Mouse (Mus musculus) lung, postnatal 10 days (tissue): Measurements from ENCODE around the gene Dpm3.

Experiments used
- DNase-seq: peaks from one replicate; pipeline ENCODE4 v3.0.0; 2021

Gene Dpm3

DNA sequence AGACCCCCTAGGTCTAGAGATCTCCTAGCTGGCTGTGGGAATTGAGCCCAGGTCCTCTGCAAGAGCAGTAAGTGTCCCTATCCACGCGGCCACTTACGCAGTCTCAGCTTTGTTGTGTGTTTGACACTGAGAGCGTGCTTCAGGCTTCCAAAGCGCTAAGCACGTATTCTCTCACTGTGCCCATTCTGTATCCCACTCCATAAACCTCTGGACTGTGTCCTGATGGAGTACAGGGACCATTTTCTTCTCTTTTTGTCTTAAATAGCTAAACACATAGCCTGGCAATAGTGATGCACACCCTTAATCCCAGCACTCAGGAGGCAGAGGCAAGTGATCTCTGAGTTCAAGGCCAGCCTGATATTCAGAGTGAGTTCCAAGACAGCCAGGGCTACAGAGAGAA, 39.8 kb downstream of the Dpm3 start:
- no peak for DNase-seq

DNA sequence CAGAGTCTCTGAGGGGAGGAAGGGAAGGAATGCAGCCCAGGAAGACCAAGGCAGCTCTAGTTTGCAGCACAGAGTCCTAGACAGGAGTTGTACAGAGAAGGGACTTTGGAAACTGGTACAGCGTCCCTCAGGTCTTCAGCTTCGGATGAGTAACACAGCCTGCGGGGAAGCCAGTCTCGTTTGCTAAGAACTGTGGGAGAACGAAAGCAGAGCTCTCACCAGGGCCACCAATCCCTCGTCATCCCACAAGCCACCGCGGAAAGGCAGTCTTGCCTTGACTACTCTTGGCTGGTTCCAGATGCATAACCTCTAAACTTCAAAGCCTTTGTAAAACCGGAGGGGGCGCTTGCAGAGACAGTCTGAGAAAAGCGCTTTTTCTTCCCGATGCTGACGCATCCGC, 40.3 kb downstream of the Dpm3 start:
- peak; percentile 52 for DNase-seq

DNA sequence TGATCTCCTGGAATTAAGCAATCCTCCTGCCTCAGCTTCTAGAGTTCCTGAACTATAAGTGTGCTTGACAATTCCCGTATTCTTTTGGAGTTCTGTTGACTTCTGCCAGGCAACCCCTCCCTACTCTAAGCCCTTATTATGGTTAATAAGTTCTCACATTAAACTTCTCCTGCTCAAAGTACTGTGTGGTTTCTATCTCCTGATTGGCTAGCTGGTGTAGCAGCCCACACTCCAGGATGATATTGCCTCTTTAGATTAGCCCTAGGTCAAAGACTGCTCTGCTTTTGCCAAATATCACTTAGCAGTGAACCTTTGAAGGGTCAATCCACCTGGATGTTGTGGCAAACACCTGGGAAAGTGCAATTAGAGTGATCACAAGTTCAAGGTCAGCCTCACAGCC, 40.9 kb downstream of the Dpm3 start:
- no peak for DNase-seq

DNA sequence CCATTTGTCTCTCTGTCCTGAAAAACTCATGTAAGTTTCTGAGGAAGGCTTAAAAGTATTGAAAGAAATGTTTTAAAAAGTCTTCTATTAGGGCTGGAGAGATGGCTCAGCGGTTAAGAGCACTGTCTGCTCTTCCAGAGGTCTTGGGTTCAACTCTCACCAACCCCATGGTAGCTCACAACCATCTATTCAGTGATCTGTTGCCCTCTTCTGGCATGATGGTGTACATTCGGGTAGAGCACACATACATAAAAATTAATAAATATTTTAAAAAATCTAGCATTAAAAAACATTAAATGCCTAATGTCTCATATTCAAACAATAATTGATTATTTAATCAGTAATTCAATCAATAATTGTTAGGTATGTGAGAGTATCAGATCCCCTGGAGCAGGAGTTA, 41.4 kb downstream of the Dpm3 start:
- DNase-seq = no peak

DNA sequence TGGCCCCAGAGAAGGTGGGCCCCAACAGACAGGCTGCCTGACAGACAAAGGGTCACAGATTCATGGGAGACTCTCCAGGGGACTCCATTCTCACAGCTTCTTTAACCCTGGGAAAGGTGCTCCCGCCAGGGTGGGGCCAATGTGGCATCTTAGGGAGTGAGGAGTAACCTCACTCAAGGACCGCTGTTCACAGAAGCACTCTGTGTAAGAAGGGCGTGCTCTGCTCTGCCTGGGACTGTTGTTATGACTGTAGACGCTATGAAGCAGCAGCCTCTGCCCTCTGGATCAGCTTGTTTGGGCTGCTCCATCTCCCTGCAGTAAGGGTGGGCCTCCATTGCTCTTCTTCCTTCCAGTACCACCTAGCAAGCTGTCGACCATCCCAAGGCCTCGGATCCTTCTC, 45.3 kb downstream of the Dpm3 start:
- no peak for DNase-seq

DNA sequence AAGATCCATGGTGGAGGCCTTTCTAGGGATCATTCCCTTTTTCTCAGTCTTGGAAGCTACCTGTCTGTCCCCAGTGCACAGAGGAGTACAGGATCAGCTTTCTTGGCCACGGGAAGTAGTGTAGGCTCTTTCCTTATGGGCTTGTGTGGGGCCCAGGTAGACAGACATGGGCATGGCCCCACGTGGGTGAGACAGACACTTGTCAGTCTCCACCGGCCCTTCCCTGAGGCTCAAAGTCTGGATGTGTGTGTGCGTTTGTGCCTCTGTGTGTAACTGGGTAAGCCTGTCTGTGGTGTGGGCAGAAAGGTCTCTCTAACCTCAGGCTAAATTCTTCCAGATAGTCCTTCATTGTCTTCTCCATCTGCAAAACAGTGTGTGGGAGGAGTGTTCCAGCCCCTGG, 45.9 kb downstream of the Dpm3 start:
- DNase-seq = no peak

DNA sequence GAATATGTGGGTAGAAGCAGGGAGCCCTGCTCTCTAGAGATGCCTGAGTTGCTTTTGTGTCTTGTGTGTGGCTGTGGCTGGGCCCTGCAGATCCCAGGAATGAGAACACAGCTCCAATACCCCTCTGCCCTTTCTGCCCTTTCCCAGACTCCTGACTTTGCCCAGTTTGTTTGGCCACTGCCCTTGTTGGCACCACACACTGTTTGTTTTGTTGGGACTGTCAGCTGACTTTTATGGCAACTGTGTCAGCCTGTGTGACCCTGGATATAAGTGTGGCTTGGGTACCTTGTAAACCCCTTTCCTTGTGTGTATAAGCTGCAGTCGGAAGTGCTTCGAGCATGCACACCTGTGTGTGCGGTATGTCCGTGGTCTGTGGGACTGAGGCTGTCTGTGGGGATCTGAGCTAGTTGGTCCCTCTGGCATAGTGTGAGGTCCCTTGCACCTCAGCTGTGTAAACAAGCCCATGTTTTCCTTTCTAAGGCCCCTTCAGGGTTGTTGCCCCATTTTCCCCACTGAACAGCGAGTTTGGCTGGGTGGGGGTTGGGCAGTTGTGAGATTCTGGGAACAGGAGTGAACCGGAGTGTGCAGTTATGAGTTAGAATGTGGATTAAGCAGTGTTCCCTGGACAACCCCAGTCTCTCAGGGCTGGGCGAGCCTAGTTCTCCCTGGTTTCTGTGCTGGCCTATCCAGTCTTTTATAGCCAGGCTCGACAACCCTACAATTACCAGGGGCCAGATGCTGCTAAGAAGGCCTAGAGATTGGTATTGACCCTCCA, 46.6 kb downstream of the Dpm3 start:
- no peak for DNase-seq

DNA sequence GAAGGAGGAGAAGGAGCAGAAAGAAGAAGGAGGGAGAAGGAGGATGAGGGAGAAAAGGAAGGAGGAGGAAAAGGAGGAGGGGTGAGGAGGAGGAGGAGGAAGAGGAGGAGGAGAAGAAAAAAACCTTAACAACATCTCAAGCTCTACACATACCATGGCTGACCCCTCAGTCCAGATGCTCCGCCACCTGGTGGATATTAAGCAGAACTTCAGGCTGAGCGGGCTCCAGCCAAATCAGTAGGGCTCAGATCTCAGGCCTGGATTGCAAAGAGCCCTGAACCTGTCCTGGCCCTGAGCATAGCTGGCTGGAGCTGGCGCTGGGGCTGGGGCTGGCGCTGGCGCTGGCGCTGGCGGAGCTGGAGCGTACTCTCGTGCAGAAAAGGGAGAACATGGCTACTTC, 48.9 kb downstream of the Dpm3 start:
- peak; percentile 83 for DNase-seq

DNA sequence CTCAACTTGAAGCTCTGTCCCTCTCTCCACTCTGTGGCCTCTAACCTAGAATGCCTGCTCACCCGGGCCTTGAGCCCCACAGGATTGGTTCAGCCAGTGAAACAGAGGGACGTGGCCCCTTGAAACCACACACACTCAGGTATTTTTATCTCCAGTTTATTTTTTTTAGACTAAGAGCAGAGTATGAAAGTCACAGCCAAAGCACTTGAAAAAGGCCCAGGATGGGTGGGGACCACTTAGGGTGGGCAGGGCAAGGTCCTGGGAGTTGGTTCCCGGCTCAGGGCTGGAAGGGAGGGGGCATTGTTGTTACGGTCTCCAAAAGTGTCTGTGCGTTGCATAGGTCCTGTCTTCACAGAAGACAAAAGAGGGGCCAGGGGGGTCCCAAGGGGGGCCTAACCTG, 55.2 kb downstream of the Dpm3 start:
- DNase-seq = peak; percentile 75

DNA sequence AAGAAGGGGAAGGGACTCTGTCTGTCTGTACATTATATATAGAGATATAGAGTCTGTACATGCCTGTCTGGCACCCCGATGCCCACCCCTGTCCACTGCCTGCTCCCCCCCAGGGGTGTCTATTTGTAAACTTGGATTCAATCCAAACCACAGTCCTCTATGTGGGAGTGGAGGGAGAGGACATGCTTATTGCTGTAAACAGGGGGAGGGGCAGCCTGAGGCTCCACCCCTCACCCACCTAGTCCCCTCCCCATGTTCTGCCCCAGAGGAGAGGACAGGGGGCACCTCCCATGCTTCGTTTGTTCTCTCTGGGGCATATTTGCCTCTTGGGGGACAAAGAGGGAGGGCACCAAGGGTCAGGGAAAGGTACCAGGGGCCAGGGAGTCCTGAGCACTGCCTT, 55.6 kb downstream of the Dpm3 start:
- DNase-seq = peak; percentile 59

DNA sequence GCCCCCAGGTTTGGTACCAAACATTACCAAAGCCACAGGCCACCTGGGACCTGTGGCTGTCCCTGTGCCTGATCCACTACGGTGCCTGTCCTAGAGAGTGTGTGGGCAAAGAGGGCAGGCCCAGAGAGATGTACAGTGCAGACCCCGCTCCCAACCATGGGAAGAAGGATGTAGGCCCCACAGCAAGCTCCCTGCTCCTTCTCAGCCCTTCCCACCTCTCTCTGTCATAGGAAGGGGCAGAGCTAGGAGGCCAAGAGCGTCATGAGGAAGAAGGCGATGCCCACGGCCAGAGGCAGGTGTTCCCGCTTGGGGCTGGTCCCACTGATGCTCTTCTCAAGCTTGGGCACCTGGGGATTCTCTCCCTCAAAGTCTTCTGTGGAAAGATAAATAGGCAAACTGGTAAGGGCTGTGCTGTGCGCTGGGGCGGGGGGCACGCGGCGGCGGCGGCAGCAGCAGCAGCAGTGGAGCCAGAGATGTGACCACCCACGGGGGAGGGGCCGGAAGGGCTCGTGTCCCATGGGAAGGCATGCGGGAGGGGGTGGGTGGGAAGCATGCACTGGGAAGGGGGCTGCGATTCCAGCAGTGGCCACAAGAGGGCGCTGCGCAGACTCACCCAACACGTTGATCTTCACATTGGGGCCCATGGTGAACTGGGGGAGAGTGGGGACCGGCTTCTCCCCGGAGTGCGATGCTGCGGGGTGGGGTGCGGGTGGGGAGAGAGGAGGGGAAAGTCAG, 56.2 kb downstream of the Dpm3 start:
- peak; percentile 93 for DNase-seq

DNA sequence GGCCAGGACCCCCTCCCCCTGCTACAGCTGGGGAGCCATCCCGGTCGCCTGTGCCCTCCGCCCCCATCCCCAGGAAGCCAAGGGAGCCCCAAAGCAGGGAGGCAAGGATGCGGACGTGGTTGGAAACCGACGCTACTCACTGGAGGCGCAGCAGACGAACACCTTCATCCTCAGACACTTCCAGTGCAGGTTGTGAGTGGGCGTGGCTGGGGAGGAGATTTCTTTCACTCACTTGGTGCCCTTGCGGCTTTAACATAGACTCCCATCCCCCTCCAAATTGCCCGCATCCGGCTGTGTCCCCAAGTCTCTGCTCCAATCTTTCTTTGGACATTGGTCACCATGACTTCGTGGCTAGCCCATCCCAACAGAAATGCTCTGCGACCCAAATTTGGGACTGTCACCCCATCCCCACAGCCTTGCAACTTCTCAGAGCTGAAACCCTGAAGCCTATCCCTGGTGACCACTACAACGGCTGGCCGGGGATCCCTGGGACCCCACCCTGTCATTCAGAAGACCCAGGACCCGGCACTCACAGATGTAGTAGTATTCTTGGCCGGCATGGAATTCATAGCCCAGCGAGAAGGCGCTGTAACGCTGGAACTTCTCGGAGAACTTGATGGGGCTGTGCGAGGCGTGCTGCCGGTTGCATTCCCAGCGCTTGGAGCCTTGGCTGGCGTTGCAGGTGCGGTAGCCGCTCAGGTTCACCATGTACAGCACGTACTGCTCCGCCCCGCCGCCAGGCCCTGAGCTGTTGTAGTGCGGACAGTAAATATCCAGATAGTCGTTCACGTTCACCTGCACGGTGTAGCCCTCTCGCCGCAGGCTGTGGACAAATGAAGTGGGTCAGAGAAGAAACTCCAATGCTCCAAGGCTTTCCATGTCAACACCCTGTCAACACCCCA, 57.0 kb downstream of the Dpm3 start:
- no peak for DNase-seq
